Mouse (Mus musculus) kidney, adult 2 months (tissue): Measurements from ENCODE around the gene Frmd4a.

ENCODE experiments used
- CTCF ChIP-seq: fragments of 200-500 bp; conservative IDR thresholded peaks from 2 replicates; pipeline ENCODE4 v1.5.1; 2011; ENCODE audit warnings: low read depth, mild to moderate bottlenecking, control low read depth, low read length, moderate library complexity, mixed read lengths; ENCODE audit not compliant: insufficient read depth, insufficient read length
- POLR2A ChIP-seq: fragments of 200-500 bp; IDR thresholded peaks from one replicate; pipeline ENCODE4 v1.6.1; 2011; ENCODE audit warnings: low read depth, low read length, control low read depth

DNA sequence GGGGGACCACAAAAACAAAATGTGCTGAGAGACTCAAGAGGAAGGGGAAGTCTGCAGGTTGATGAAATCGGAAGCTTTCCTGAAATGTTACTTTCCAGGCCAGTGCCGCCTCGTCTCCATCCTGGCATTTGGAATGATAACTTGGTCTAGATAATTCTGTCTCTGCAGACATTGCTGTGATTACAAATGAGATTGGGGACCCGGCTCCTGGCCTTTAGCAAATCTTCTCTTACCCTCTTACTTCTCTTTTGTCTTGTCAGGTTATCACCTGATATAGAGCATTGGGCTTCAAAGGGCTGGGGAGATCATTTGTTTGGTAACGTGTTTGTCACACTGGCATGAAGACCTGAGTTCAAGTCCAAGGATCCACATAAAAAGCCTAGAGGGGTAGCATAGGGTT lies 317.4 kb downstream of the Frmd4a start:
- TF ChIP-seq POLR2A = no peak
- TF ChIP-seq CTCF = no peak
